Mouse (Mus musculus) cerebellum, adult 9-10 months (tissue): ENCODE results near the gene Vps45.
"Not testable (repeated sequence)": the region's sequence is repeated elsewhere in the genome, so short reads cannot be mapped to it uniquely, and the experiment has no call there.

ENCODE experiments used
- DNase-seq: peaks from one replicate; pipeline ENCODE4 v3.0.0; 2022

Gene Vps45

GRCm38 (mm10) chr3:96078066-96078465, 19.8 kb upstream of the Vps45 start:
- DNase-seq, result no peak

GRCm38 (mm10) chr3:96072921-96073486, 14.7 kb upstream of the Vps45 start:
- no peak for DNase-seq

- no peak for DNase-seq
These were observed 12.0 kb upstream of the Vps45 start for GRCm38 (mm10) chr3:96070241-96070640.

GRCm38 (mm10) chr3:96069542-96069941, 11.3 kb upstream of the Vps45 start:
- DNase-seq, result no peak

DNA sequence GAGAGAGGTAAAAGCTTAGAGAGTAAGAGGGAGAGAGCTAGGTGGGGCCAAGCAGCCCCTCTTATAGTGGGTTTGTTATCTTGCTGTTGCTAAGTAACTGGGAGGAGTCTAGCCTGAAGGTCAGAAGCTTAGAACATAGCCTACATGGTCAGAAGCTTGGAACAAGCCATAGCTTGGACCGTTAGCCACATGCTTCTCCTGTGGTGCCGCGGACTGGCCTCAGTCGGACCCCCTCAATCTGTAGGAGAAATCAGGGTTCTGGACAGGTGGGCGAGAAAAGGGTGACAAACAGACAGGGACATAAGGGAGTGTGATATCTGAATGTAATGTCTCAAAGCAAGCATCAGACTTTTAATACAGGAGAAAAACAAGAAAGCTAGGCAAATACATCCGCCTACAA, 10.8 kb upstream of the Vps45 start:
- DNase-seq, result no peak

- no peak for DNase-seq
These were observed 8.5 kb upstream of the Vps45 start for GRCm38 (mm10) chr3:96066741-96067140.

- DNase-seq, result peak; percentile 91
These were observed 7.6 kb upstream of the Vps45 start for GRCm38 (mm10) chr3:96065754-96066375.

GRCm38 (mm10) chr3:96065147-96065546, 6.9 kb upstream of the Vps45 start:
- DNase-seq, result no peak

GRCm38 (mm10) chr3:96064217-96064616, 6.0 kb upstream of the Vps45 start:
- no peak for DNase-seq

- no peak for DNase-seq
These were observed 5.0 kb upstream of the Vps45 start for GRCm38 (mm10) chr3:96063299-96063698.

DNA sequence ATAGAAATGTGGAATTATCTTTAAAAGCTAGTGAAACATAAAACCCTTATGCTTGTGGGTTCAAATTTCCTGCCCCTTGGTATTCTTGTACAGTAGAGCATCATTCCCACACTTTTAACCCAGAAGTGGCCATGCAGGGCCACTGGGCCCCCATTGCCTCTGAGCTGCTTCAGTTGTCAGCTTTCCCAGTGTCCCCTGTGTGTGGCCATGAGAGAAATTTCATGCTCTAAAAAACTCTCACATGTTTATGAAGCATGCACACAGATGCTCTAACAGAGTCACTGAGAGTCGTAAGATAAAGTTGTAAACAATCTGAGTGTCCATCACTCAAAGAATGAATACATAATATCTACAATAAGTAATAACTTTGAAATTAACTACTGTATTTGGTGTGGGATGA, 1.9 kb upstream of the Vps45 start:
- DNase-seq, result no peak

- DNase-seq, result peak; percentile 92
These were observed 490 bp downstream of the Vps45 start for GRCm38 (mm10) chr3:96057747-96058204.

GRCm38 (mm10) chr3:96056031-96056430, 2.2 kb downstream of the Vps45 start:
- no peak for DNase-seq

GRCm38 (mm10) chr3:96055294-96055693, 3.0 kb downstream of the Vps45 start:
- peak; percentile 36 for DNase-seq

- DNase-seq, result peak; percentile 87
These were observed 6.4 kb downstream of the Vps45 start for GRCm38 (mm10) chr3:96051839-96052238.

GRCm38 (mm10) chr3:96051186-96051585, 7.1 kb downstream of the Vps45 start:
- peak; percentile 35 for DNase-seq

DNA sequence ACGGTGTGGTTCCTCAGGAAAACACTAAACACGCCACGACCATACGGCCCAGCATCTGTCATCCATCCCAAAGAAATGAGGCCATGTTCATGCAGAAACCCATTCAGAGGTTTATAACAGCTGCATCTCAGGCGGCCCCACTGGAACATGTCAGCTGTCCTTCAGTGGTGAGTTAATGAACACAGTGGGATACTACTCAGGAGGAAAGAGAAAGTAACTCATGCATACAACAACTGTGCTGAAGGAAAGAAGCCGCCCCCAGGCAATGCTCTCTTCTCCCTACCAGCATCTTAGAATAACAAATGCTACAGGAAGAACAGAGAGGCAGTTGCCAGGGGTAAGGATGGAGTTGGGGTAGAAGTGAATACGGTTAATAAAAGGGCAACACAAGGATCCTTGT, 7.5 kb downstream of the Vps45 start:
- no peak for DNase-seq

GRCm38 (mm10) chr3:96044559-96044958, 13.7 kb downstream of the Vps45 start:
- DNase-seq, result not testable (repeated sequence)

GRCm38 (mm10) chr3:96043104-96043503, 15.2 kb downstream of the Vps45 start:
- no peak for DNase-seq

DNA sequence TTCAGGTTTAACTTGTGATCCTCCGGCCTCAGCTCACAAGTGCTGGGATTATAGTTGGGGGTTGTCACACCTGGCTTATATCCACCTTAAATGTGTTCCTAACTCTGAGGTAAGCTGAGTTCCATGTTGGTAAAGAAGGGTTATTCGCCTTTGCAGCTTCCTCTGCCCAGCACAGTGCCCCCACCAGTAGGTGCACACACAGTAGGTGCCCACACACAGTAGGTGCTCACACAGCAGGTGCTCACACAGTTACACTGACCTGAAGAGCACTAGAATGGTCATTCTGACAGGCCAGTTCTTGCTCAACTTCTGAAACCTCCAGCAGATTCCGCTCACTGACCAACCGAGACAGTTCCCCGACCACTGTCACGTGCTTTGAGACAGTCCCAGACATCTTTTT, 17.2 kb downstream of the Vps45 start:
- DNase-seq, result no peak

- no peak for DNase-seq
These were observed 17.6 kb downstream of the Vps45 start for GRCm38 (mm10) chr3:96040663-96041006.

GRCm38 (mm10) chr3:96039857-96040662, 18.2 kb downstream of the Vps45 start:
- no peak for DNase-seq

DNA sequence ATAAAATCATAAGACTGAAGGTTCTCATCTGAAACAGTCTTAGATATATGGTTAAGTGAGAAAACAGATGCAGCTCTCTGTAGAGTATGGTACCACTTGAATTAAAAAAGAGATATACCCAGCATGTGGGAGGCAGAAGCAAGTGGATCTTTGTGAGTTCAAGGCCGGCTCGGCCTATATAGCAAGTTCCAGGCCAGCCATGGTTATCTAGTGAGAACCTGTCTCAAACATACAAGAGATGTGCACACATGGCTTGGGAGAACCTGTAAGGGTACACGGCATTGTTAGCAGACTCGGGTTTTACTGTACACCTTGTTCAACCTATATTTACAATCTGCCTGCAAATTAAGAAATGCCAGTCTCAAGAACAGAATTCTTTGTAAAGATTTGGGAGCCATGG, 19.4 kb downstream of the Vps45 start:
- DNase-seq, result no peak

GRCm38 (mm10) chr3:96038156-96038555, 20.1 kb downstream of the Vps45 start:
- DNase-seq, result no peak
